Mouse (Mus musculus) lung, postnatal 0 days (tissue): ENCODE data around the gene N4bp1.

Source experiments
- CTCF ChIP-seq: IDR thresholded peaks from 2 replicates; pipeline ENCODE4 v1.5.1; 2016; ENCODE audit warnings: antibody characterized with exemption, mild to moderate bottlenecking
- EP300 ChIP-seq: IDR thresholded peaks from 2 replicates; pipeline ENCODE4 v1.6.1; 2016; ENCODE audit warnings: antibody characterized with exemption, mild to moderate bottlenecking, control low read depth

- TF ChIP-seq CTCF = no peak
- TF ChIP-seq EP300 = no peak
Observed at GRCm38 (mm10) chr8:86871421-86871820, 13.6 kb downstream of the N4bp1 start.
